Mouse (Mus musculus) hindbrain, embryonic 13.5 days (tissue): ENCODE data around the gene Dynll2. TPM values are rescaled to one million over a fixed set of nuclear protein-coding genes. Genes with fewer than 3 reads are reported as not detected.

Source experiments
- ATAC-seq: fragments of 200-750 bp; cut with Nextera tagmentation; 2 replicates; pipeline ENCODE4 v1.8.0; 2017; ENCODE audit warnings: moderate TSS enrichment; ENCODE audit not compliant: low FRiP score
- H3K27ac ChIP-seq: fragments of 300-500 bp; sonication (generic); 2 replicates; pipeline ENCODE4 v1.5.1; 2015; ENCODE audit warnings: inconsistent platforms, mild to moderate bottlenecking, moderate library complexity
- H3K27me3 ChIP-seq: fragments of 300-500 bp; sonication (generic); 2 replicates; pipeline ENCODE4 v1.6.1; 2015; ENCODE audit warnings: mild to moderate bottlenecking, inconsistent platforms
- H3K36me3 ChIP-seq: fragments of 300-500 bp; sonication (generic); 2 replicates; pipeline ENCODE4 v1.6.1; 2015; ENCODE audit warnings: mild to moderate bottlenecking, inconsistent platforms
- H3K4me1 ChIP-seq: fragments of 300-500 bp; sonication (generic); replicated peaks from 2 replicates; pipeline ENCODE4 v1.6.1; 2015; ENCODE audit warnings: inconsistent platforms
- H3K4me2 ChIP-seq: fragments of 300-500 bp; sonication (generic); 2 replicates; pipeline ENCODE4 v1.6.1; 2015; ENCODE audit warnings: inconsistent platforms, mild to moderate bottlenecking, moderate library complexity
- H3K4me3 ChIP-seq: fragments of 300-500 bp; sonication (generic); 2 replicates; pipeline ENCODE4 v1.5.1; 2015; ENCODE audit warnings: mild to moderate bottlenecking, inconsistent platforms
- H3K9ac ChIP-seq: fragments of 300-500 bp; sonication (generic); 2 replicates; pipeline ENCODE4 v1.6.1; 2015; ENCODE audit warnings: mild to moderate bottlenecking, inconsistent platforms
- H3K9me3 ChIP-seq: fragments of 300-500 bp; sonication (generic); 2 replicates; pipeline ENCODE4 v1.6.1; 2016; ENCODE audit warnings: inconsistent platforms
- WGBS: fragments of 180-500 bp; shearing (Covaris S2); methylation state at CpG from one replicate; pipeline ENCODE4 v1.1.7; 2015; 5-methylcytosine and 5-hydroxymethylcytosine counted together
- polyA plus RNA-seq: library from polyadenylated mRNA; unstranded; fragments of >200 nt; fragmentation: Nextera tagmentation; extraction: Ambion mirVana; gene quantifications from 2 replicates; pipeline ENCODE4 v1.2.1, GENCODE M21; 2015

Gene Dynll2
- polyA plus RNA-seq, 1 experiment from 2014 or later = 51.1 TPM

- H3K4me2 ChIP-seq = no peak overlapping the region
- WGBS = 93% methylated on average over 11 of the region's 11 CpGs
- no peak overlapping the region for H3K9ac ChIP-seq
- no peak for ATAC-seq
- H3K27ac ChIP-seq = no peak overlapping the region
- no peaks in the 10 kb centered on the region for H3K27me3 ChIP-seq
- no peaks in the 10 kb centered on the region for H3K9me3 ChIP-seq
- peaks cover 17% of the 10 kb centered on the region for H3K4me1 ChIP-seq
- no peak overlapping the region for H3K4me3 ChIP-seq
- H3K36me3 ChIP-seq = no peaks in the 10 kb centered on the region
Observed at GRCm38 (mm10) chr11:88012621-88013244, 25.4 kb upstream of the Dynll2 start.

GRCm38 (mm10) chr11:88011914-88012419, 24.6 kb upstream of the Dynll2 start:
- no peaks in the 10 kb centered on the region for H3K36me3 ChIP-seq
- peaks cover 17% of the 10 kb centered on the region for H3K4me1 ChIP-seq
- WGBS = 93% methylated on average over 7 of the region's 7 CpGs
- H3K4me3 ChIP-seq = no peak overlapping the region
- no peak overlapping the region for H3K9ac ChIP-seq
- no peak for ATAC-seq
- no peak overlapping the region for H3K27ac ChIP-seq
- H3K9me3 ChIP-seq = no peaks in the 10 kb centered on the region
- no peaks in the 10 kb centered on the region for H3K27me3 ChIP-seq
- H3K4me2 ChIP-seq = no peak overlapping the region

GRCm38 (mm10) chr11:88011208-88011913, 24.0 kb upstream of the Dynll2 start:
- Histone ChIP-seq H3K4me3 (no peak overlapping the region), H3K4me2 (no peak overlapping the region), H3K9ac (peak overlapping the region; percentile 53; the same call in 1 of the 2 replicates), H3K27ac (no peak overlapping the region), H3K36me3 (no peaks in the 10 kb centered on the region), H3K27me3 (no peaks in the 10 kb centered on the region), H3K4me1 (peaks cover 17% of the 10 kb centered on the region), H3K9me3 (no peaks in the 10 kb centered on the region)
- WGBS = 75% methylated on average over 11 of the region's 11 CpGs
- ATAC-seq = no peak

- Histone ChIP-seq H3K27me3 (no peaks in the 10 kb centered on the region), H3K4me3 (no peak overlapping the region), H3K4me2 (peak overlapping the region; percentile 36), H3K9me3 (no peaks in the 10 kb centered on the region), H3K9ac (peak overlapping the region; percentile 62), H3K36me3 (no peaks in the 10 kb centered on the region), H3K27ac (peak overlapping the region; percentile 50), H3K4me1 (peaks cover 12% of the 10 kb centered on the region)
- 28% methylated on average over 16 of the region's 16 CpGs for WGBS
- ATAC-seq = no peak
Observed at GRCm38 (mm10) chr11:88009542-88010190, 22.3 kb upstream of the Dynll2 start.

- H3K27ac ChIP-seq = no peak overlapping the region
- H3K9ac ChIP-seq = no peak overlapping the region
- ATAC-seq = no peak
- no peaks in the 10 kb centered on the region for H3K36me3 ChIP-seq
- H3K4me1 ChIP-seq = peaks cover 12% of the 10 kb centered on the region
- 79% methylated on average over 1 of the region's 1 CpGs for WGBS
- H3K4me3 ChIP-seq = no peak overlapping the region
- no peaks in the 10 kb centered on the region for H3K9me3 ChIP-seq
- H3K4me2 ChIP-seq = no peak overlapping the region
- H3K27me3 ChIP-seq = no peaks in the 10 kb centered on the region
Observed at GRCm38 (mm10) chr11:88008641-88009040, 21.3 kb upstream of the Dynll2 start.

- H3K36me3 ChIP-seq = peaks cover 14% of the 10 kb centered on the region
- H3K4me1 ChIP-seq = peaks cover 1% of the 10 kb centered on the region
- H3K9ac ChIP-seq = no peak overlapping the region
- no peak overlapping the region for H3K4me3 ChIP-seq
- H3K27me3 ChIP-seq = no peaks in the 10 kb centered on the region
- H3K27ac ChIP-seq = no peak overlapping the region
- no peaks in the 10 kb centered on the region for H3K9me3 ChIP-seq
- WGBS = 59% methylated on average over 2 of the region's 2 CpGs
- ATAC-seq = no peak
- no peak overlapping the region for H3K4me2 ChIP-seq
Observed at GRCm38 (mm10) chr11:88004123-88004522, 16.8 kb upstream of the Dynll2 start.

GRCm38 (mm10) chr11:88002738-88003137, 15.4 kb upstream of the Dynll2 start:
- ATAC-seq = no peak

GRCm38 (mm10) chr11:87999751-88000150, 12.4 kb upstream of the Dynll2 start:
- H3K4me2 ChIP-seq = no peak overlapping the region
- WGBS = 90% methylated on average over 5 of the region's 5 CpGs

More at GRCm38 (mm10) chr11:88002738-88003137, 15.4 kb upstream of the Dynll2 start:
- H3K9me3 ChIP-seq = no peaks in the 10 kb centered on the region
- H3K4me2 ChIP-seq = no peak overlapping the region
- no peaks in the 10 kb centered on the region for H3K27me3 ChIP-seq
- 72% methylated on average over 4 of the region's 4 CpGs for WGBS
- H3K4me1 ChIP-seq = no peaks in the 10 kb centered on the region; the same call in 1 of the 2 replicates
- no peak overlapping the region for H3K27ac ChIP-seq
- H3K4me3 ChIP-seq = no peak overlapping the region
- H3K9ac ChIP-seq = no peak overlapping the region
- peaks cover 17% of the 10 kb centered on the region for H3K36me3 ChIP-seq

GRCm38 (mm10) chr11:87991806-87992205, 4.5 kb upstream of the Dynll2 start:
- Histone ChIP-seq H3K9me3 (no peaks in the 10 kb centered on the region), H3K27me3 (no peaks in the 10 kb centered on the region), H3K4me3 (no peak overlapping the region), H3K4me1 (peaks cover 6% of the 10 kb centered on the region; the same call in 1 of the 2 replicates), H3K4me2 (no peak overlapping the region), H3K9ac (no peak overlapping the region), H3K36me3 (no peaks in the 10 kb centered on the region), H3K27ac (no peak overlapping the region)
- WGBS = 54% methylated on average over 4 of the region's 4 CpGs
- no peak for ATAC-seq

More at GRCm38 (mm10) chr11:87999751-88000150, 12.4 kb upstream of the Dynll2 start:
- Histone ChIP-seq H3K9ac (no peak overlapping the region), H3K4me3 (no peak overlapping the region), H3K27ac (no peak overlapping the region), H3K4me1 (no peaks in the 10 kb centered on the region), H3K36me3 (peaks cover 17% of the 10 kb centered on the region), H3K9me3 (no peaks in the 10 kb centered on the region), H3K27me3 (no peaks in the 10 kb centered on the region)
- no peak for ATAC-seq

- Histone ChIP-seq H3K36me3 (peaks cover 12% of the 10 kb centered on the region), H3K9ac (peak overlapping the region; percentile 99), H3K4me3 (peak overlapping the region; percentile 100), H3K4me1 (peaks cover 37% of the 10 kb centered on the region), H3K4me2 (peak overlapping the region; percentile 98), H3K9me3 (no peaks in the 10 kb centered on the region), H3K27me3 (no peaks in the 10 kb centered on the region), H3K27ac (peak overlapping the region; percentile 98)
- ATAC-seq = no peak
- WGBS = 59% methylated on average over 11 of the region's 11 CpGs
Observed at GRCm38 (mm10) chr11:87987861-87988260, 528 bp upstream of the Dynll2 start.

- peaks cover 24% of the 10 kb centered on the region for H3K36me3 ChIP-seq
- H3K4me2 ChIP-seq = peak overlapping the region; percentile 98
- peak overlapping the region; percentile 99 for H3K9ac ChIP-seq
- H3K9me3 ChIP-seq = no peaks in the 10 kb centered on the region
- WGBS = 2% methylated on average over 13 of the region's 13 CpGs
- H3K4me1 ChIP-seq = peaks cover 47% of the 10 kb centered on the region
- H3K4me3 ChIP-seq = peak overlapping the region; percentile 100
- H3K27me3 ChIP-seq = no peaks in the 10 kb centered on the region
- ATAC-seq = no peak
- H3K27ac ChIP-seq = peak overlapping the region; percentile 98
Observed at GRCm38 (mm10) chr11:87986141-87986741, 1.1 kb downstream of the Dynll2 start.

- Histone ChIP-seq H3K4me1 (peaks cover 47% of the 10 kb centered on the region), H3K27me3 (no peaks in the 10 kb centered on the region), H3K27ac (peak overlapping the region; percentile 23), H3K36me3 (peaks cover 30% of the 10 kb centered on the region), H3K4me3 (peak overlapping the region; percentile 100), H3K9me3 (no peaks in the 10 kb centered on the region), H3K9ac (peak overlapping the region; percentile 99), H3K4me2 (peak overlapping the region; percentile 98)
- no peak for ATAC-seq
- 35% methylated on average over 9 of the region's 9 CpGs for WGBS
Observed at GRCm38 (mm10) chr11:87985643-87986042, 1.7 kb downstream of the Dynll2 start.
